Mouse (Mus musculus) kidney, embryonic 15.5 days (tissue): ENCODE data around the gene Fgfr2. TPM values are rescaled to one million over a fixed set of nuclear protein-coding genes. Genes with fewer than 3 reads are reported as not detected.
A peak's percentile ranks its signal among the peaks of the same experiment; 100 is the strongest.

Experiments
- ATAC-seq: fragments of 200-750 bp; cut with Nextera tagmentation; replicated peaks from 2 replicates; pipeline ENCODE4 v1.8.0; 2017; ENCODE audit warnings: moderate TSS enrichment; ENCODE audit not compliant: low FRiP score
- H3K27ac ChIP-seq: fragments of 300-500 bp; sonication (generic); 2 replicates; pipeline ENCODE4 v1.5.1; 2015; ENCODE audit warnings: mild to moderate bottlenecking, inconsistent platforms
- H3K27me3 ChIP-seq: fragments of 300-500 bp; sonication (generic); 2 replicates; pipeline ENCODE4 v1.6.1; 2015; ENCODE audit warnings: inconsistent platforms
- H3K36me3 ChIP-seq: fragments of 300-500 bp; sonication (generic); 2 replicates; pipeline ENCODE4 v1.6.1; 2015; ENCODE audit warnings: inconsistent platforms
- H3K4me1 ChIP-seq: fragments of 300-500 bp; sonication (generic); 2 replicates; pipeline ENCODE4 v1.6.1; 2015; ENCODE audit warnings: inconsistent platforms
- H3K4me2 ChIP-seq: fragments of 300-500 bp; sonication (generic); 2 replicates; pipeline ENCODE4 v1.6.1; 2015; ENCODE audit warnings: moderate library complexity, mild to moderate bottlenecking, inconsistent platforms
- H3K4me3 ChIP-seq: fragments of 300-500 bp; sonication (generic); replicated peaks from 2 replicates; pipeline ENCODE4 v1.5.1; 2015; ENCODE audit warnings: mild to moderate bottlenecking, inconsistent platforms
- H3K9ac ChIP-seq: fragments of 300-500 bp; sonication (generic); 2 replicates; pipeline ENCODE4 v1.6.1; 2015; ENCODE audit warnings: mild to moderate bottlenecking, inconsistent platforms
- H3K9me3 ChIP-seq: fragments of 300-500 bp; sonication (generic); replicated peaks from 2 replicates; pipeline ENCODE4 v1.6.1; 2016; ENCODE audit warnings: inconsistent platforms
- WGBS: fragments of 180-500 bp; shearing (Covaris S2); methylation state at CpG from one replicate; pipeline ENCODE4 v1.1.7; 2015; ENCODE audit warnings: mixed read lengths; 5-methylcytosine and 5-hydroxymethylcytosine counted together
- polyA plus RNA-seq: library from polyadenylated mRNA; unstranded; fragments of >200 nt; fragmentation: Nextera tagmentation; extraction: Ambion mirVana; gene quantifications from 2 replicates; pipeline ENCODE4 v1.2.1, GENCODE M21; 2015

Gene Fgfr2
- polyA plus RNA-seq, 1 experiment from 2014 or later: 104 TPM

DNA sequence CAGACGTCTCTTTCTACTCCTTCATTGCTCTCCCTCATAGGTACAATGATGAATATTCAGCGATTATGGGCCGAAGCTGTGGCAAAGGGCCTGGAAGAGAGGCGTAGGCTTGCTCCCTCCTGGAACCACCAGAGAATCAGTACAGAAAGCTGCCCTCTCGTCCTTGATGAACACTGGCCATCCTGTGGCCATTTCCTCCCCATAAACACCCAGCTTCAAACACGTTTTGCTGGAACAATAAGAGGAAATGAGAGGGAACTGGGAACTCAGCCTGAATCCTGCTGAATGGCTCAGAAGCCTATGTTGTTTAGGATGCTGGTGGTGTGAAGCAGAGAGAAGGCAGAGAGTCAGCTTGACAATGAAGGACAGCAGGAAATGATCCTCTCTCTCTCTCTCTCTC lies 784.8 kb downstream of the Fgfr2 start:
- no peak overlapping the region for H3K4me3 ChIP-seq
- H3K27me3 ChIP-seq: no peaks in the 10 kb centered on the region
- H3K36me3 ChIP-seq: no peaks in the 10 kb centered on the region
- peaks cover 30% of the 10 kb centered on the region for H3K4me1 ChIP-seq
- no peak overlapping the region for H3K9ac ChIP-seq
- H3K9me3 ChIP-seq: no peaks in the 10 kb centered on the region
- H3K27ac ChIP-seq: peak overlapping the region; percentile 82
- no peak overlapping the region for H3K4me2 ChIP-seq
- no peak for ATAC-seq
- WGBS: 68% methylated on average over 6 of the region's 6 CpGs

DNA sequence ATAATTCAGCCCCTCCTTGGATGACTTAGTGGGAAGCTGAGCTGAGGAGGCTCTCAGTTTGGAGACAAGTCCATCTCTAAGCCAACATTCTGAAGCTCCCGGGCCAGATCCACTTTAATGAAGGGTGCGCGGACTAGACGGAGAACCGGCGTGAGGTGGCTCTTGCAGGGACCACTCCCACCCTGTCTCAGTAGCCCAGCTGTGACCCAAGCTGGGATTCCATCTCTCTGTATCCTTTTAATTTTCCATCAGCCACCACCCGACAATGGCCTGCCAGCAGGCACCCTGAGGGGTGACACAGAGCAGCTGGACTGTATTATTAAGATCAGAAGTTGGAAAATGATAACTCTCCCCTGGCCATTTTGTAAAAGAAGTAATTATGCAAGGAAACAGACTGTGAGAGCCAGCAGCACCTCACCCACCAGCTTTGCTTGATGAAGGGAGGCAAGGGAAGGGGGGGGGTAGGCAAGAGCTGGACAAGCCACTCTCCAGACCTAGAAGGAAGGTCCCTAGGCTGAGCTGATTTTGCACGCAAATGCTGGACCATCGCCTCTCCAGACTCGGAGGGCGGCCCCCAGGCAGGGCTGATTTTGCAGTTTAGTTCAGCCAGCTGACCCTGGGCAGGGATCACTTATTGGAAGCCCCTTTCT lies 785.8 kb downstream of the Fgfr2 start:
- Histone ChIP-seq H3K36me3 (no peaks in the 10 kb centered on the region), H3K27me3 (no peaks in the 10 kb centered on the region), H3K4me1 (peaks cover 30% of the 10 kb centered on the region), H3K9ac (no peak overlapping the region), H3K4me3 (no peak overlapping the region), H3K27ac (peak overlapping the region; percentile 75; the same call in 1 of the 2 replicates), H3K9me3 (no peaks in the 10 kb centered on the region), H3K4me2 (no peak overlapping the region)
- 78% methylated on average over 11 of the region's 11 CpGs for WGBS
- 0 out of 2 replicates have a peak, but pooled peaks have one; percentile 29 for ATAC-seq

DNA sequence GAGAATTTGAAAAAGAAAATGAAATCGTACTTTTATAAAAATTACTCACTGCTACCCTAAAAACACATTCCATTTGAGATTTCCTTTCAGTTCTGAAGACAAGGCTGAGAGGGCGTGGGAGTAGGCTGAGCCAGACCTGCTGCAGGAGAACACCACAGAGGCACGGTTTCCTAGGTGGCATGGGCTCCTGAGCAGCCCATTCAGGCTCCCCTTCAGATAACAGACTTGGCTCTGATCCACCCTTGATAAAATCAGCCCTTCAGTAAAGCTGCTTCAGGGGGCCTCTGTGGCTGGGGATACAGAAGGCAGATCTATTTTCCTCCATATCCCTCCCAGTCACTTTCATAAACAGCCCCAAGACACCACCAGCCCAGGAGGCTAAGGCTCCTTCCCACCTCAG lies 786.4 kb downstream of the Fgfr2 start:
- Histone ChIP-seq H3K9me3 (no peaks in the 10 kb centered on the region), H3K4me3 (no peak overlapping the region), H3K4me1 (peaks cover 37% of the 10 kb centered on the region), H3K4me2 (no peak overlapping the region), H3K9ac (no peak overlapping the region), H3K27me3 (no peaks in the 10 kb centered on the region), H3K27ac (peak overlapping the region; percentile 45; the same call in 1 of the 2 replicates), H3K36me3 (no peaks in the 10 kb centered on the region)
- ATAC-seq: no peak
- WGBS: 45% methylated on average over 3 of the region's 3 CpGs

DNA sequence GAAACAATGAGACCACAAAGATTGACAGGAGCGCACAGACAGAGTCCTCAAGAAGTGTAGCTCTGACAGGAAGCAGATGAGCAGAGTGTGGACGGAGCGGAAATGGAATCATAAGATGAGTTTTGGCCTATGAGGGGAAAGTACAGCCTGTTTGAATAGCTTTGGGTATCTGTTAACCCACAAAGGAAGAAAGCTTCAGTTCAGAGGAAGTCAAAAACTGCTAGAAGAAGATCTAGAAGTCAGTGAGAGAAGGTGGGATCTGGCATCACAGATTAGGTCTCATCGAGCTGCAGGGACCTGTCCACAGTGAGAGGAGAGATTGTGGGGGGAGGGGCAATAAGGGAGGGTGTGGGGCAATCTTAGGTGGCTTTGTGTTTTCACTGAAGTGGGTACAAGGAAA lies 787.8 kb downstream of the Fgfr2 start:
- H3K36me3 ChIP-seq: no peaks in the 10 kb centered on the region
- H3K27me3 ChIP-seq: no peaks in the 10 kb centered on the region
- H3K4me1 ChIP-seq: peaks cover 38% of the 10 kb centered on the region
- H3K4me3 ChIP-seq: no peak overlapping the region
- 92% methylated on average over 4 of the region's 4 CpGs for WGBS
- no peak overlapping the region for H3K27ac ChIP-seq
- H3K9me3 ChIP-seq: no peaks in the 10 kb centered on the region
- ATAC-seq: no peak
- H3K9ac ChIP-seq: no peak overlapping the region
- no peak overlapping the region for H3K4me2 ChIP-seq

DNA sequence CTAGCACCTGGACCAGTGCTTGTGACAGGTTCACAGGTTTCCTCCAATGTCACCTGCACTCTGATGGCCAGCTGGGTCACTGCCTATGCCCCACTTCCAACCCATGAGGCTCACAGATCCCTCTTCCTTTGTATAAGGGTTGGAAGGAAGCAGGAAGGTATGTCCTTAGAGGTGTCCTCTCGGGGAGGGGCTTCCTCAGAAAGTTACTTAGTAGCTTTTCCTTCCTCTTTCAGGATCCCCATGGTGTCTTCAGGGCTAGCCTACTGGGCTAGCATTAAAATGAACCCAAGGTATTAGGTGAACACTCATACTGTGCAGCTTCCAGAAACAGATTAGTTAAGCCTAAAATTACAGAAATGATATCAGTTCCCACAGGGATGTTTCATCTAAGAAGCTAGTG lies 790.1 kb downstream of the Fgfr2 start:
- Histone ChIP-seq H3K9me3 (no peaks in the 10 kb centered on the region), H3K4me1 (peaks cover 28% of the 10 kb centered on the region), H3K27ac (no peak overlapping the region), H3K9ac (no peak overlapping the region), H3K4me2 (no peak overlapping the region), H3K36me3 (no peaks in the 10 kb centered on the region), H3K4me3 (no peak overlapping the region), H3K27me3 (no peaks in the 10 kb centered on the region)
- 60% methylated on average over 1 of the region's 1 CpGs for WGBS
- ATAC-seq: no peak

DNA sequence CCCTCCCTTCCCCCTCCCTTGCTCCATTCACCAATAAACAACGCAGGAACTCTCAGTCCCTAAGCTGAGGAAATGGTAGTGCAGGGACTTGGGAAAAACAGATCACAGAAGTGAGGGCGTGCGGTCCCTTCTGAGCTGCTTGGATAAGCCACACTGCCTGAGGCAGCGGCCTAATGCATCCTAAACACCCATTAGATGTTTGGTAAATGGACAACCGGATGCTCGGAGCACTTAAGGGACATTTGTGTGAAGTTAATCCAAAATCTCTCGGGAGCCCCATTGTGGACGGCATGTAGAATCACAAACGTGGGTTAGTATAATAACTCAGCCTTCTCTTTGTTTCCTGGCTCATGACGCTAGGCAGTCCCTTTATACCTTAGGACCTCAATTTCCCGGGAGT lies 791.0 kb downstream of the Fgfr2 start:
- Histone ChIP-seq H3K4me3 (no peak overlapping the region), H3K4me1 (peaks cover 19% of the 10 kb centered on the region), H3K27me3 (no peaks in the 10 kb centered on the region), H3K4me2 (no peak overlapping the region), H3K27ac (no peak overlapping the region), H3K9ac (no peak overlapping the region), H3K9me3 (no peaks in the 10 kb centered on the region), H3K36me3 (no peaks in the 10 kb centered on the region)
- no peak for ATAC-seq
- WGBS: 51% methylated on average over 11 of the region's 11 CpGs

DNA sequence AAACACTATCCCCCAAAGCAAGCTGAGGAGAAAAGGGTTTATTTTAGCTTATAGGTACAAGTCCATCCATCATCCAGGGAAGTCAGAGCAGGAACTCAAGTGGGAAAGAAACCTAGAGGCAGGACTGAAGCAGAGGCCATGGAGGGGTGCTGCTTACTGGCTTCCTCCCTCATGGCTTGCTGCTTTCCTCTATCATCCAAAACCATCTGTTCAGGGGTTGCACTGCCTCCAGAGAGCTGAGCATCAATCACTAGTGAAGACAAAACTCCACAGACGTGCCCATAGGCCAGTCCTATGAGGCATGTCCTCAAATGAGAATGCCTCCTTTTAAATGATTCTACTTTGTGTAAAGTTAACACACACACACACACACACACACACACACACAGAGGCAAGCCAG lies 793.0 kb downstream of the Fgfr2 start:
- Histone ChIP-seq H3K9me3 (no peaks in the 10 kb centered on the region), H3K27me3 (no peaks in the 10 kb centered on the region), H3K4me1 (peaks cover 19% of the 10 kb centered on the region), H3K4me2 (no peak overlapping the region), H3K9ac (no peak overlapping the region), H3K27ac (no peak overlapping the region), H3K4me3 (no peak overlapping the region), H3K36me3 (no peaks in the 10 kb centered on the region)
- WGBS: 46% methylated on average over 1 of the region's 1 CpGs
- ATAC-seq: no peak

DNA sequence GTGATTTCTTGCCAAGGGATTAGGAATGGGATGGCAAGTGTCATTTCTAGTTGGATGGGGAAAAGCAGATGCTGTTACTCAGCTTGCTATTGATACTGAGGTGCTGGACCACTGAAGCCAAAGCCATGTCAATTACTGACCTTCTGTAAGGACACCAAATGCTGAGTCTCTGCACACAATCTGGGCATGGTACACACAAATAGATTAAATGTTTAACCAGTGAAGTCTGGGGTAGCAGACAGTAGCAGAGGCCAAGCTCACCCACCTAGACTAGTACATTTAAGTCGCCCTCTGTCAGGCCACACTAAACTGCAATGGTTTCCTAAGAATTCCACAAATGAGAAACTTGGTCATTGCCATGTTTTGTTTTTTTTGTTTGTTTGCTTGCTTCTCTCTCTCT lies 794.5 kb downstream of the Fgfr2 start:
- Histone ChIP-seq H3K9me3 (no peaks in the 10 kb centered on the region), H3K4me2 (no peak overlapping the region), H3K9ac (no peak overlapping the region), H3K4me1 (peaks cover 19% of the 10 kb centered on the region), H3K36me3 (no peaks in the 10 kb centered on the region), H3K27ac (no peak overlapping the region), H3K4me3 (no peak overlapping the region), H3K27me3 (no peaks in the 10 kb centered on the region)
- no peak for ATAC-seq
- WGBS: 79% methylated on average over 1 of the region's 1 CpGs

DNA sequence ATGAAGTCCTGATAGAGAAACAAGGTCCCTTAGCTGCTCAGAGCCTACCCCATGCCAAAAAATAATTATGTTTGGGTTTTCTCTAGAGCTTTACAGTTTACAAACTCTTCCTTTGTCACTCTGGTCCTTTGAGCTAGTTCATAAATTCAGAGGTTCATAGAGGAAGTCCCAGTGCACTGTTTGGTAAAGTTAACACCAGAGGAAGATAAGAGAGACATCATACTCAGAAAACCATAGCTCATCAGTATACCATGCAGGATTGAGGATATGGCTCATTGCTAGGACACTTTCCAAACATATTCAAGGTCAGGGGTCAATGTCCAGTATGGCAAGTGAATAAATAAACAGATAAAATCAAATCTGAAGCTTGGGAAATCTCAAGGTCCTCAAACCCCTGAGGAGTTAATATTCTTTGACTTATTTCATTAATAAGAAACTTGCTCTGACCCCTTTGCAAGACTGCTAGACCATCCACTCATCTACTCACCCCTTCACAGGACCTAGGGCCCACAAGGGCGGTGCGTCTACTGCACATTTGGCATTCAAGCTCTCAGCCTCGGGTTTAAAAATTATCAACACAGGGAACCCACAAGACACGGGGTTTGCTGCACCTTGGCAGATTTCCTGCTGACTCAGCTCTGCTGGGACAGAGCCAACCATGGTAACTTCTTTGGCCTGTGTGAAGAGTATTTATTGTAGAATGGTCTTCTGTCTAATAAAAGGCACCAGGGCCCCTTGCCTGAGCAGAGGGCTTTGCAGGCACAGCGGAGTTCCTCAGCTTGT lies 797.4 kb downstream of the Fgfr2 start:
- H3K4me1 ChIP-seq: peaks cover 11% of the 10 kb centered on the region
- no peak overlapping the region for H3K9ac ChIP-seq
- 57% methylated on average over 5 of the region's 5 CpGs for WGBS
- peak overlapping the region; percentile 67 for H3K27ac ChIP-seq
- no peaks in the 10 kb centered on the region for H3K36me3 ChIP-seq
- H3K4me2 ChIP-seq: no peak overlapping the region
- H3K27me3 ChIP-seq: 0 out of 2 replicates have a peak, but pooled peaks cover 3% of the 10 kb centered on the region
- ATAC-seq: peak; percentile 71
- no peaks in the 10 kb centered on the region for H3K9me3 ChIP-seq
- no peak overlapping the region for H3K4me3 ChIP-seq

DNA sequence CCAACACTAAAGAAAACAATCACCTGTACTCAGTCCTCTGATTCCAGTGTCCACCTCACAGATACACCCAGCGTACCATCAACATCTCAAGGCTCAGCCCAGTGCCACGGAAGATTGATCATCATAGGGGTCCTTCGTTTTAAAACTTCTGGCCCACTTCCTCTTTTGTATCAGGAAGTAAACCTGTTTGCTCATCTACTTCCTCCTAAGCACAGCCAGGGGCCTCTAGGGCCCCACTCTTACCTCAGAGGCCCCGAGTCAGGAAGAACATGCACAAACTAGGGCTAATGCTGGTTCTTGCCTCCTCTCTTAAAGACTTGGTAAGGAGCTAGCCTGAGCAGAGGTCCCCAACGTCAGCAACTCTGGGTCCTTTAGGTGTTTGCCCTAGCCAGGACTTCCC lies 799.7 kb downstream of the Fgfr2 start:
- peaks cover 12% of the 10 kb centered on the region for H3K4me1 ChIP-seq
- WGBS: 79% methylated on average over 5 of the region's 5 CpGs
- 0 out of 2 replicates have a peak, but pooled peaks cover 3% of the 10 kb centered on the region for H3K27me3 ChIP-seq
- H3K27ac ChIP-seq: no peak overlapping the region
- H3K9ac ChIP-seq: no peak overlapping the region
- no peaks in the 10 kb centered on the region for H3K9me3 ChIP-seq
- no peak overlapping the region for H3K4me3 ChIP-seq
- H3K36me3 ChIP-seq: no peaks in the 10 kb centered on the region
- ATAC-seq: no peak
- H3K4me2 ChIP-seq: no peak overlapping the region

DNA sequence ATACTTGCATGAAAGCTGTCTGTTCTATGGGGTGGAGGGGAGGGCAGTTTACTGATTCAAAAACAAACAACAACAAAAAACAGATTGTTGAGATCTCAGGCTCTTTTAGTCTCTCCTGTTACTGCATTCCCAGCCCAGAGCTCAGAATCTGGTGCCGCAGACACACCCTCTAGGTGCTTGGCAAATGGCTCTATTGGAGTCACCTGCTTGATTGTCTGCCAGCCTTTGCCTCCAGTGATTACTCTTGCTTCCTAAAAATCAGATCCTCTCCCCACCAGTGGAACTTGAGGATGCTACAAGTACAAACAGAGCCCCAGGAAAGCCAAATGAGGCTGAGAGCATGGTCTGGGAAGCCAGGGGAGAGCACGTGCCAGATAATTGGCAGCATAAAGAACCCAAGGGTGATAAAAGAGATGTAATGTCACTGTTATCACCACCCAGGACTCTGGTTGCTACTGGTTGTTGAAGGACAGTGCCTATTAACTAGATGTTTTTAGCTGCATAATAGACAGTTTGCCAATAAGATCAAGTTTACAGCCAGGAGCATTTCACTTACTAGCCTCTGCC lies 801.7 kb downstream of the Fgfr2 start:
- no peak overlapping the region for H3K9ac ChIP-seq
- H3K27ac ChIP-seq: no peak overlapping the region
- H3K4me3 ChIP-seq: no peak overlapping the region
- H3K4me1 ChIP-seq: peaks cover 24% of the 10 kb centered on the region
- no peaks in the 10 kb centered on the region for H3K9me3 ChIP-seq
- ATAC-seq: no peak
- H3K36me3 ChIP-seq: no peaks in the 10 kb centered on the region
- H3K27me3 ChIP-seq: 0 out of 2 replicates have a peak, but pooled peaks cover 3% of the 10 kb centered on the region
- no peak overlapping the region for H3K4me2 ChIP-seq
- WGBS: 69% methylated on average over 2 of the region's 2 CpGs

DNA sequence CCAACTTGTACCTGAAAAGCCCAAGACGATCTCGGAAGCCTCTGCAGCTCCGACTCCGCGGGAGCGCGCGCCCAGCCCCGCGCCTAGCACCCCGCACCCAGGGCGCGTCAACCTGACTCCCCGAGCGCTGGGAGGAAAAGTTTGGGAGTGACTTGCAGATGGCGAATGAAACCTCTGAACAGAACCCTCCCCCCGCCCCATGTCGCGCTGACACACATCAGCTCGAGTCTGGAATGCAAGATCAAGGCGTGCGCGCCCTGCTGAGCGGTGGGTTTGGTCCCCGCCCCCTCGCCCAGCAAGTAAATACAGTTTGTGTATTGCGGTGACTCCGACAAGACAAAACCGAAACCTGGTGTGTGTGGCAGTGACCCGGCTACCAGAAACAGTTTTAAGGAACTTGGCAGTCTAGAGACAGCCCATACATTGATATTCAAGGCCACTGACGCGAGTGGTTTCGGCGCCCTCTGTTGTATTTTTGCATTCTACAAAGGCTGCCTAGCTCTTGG lies 806.1 kb downstream of the Fgfr2 start, which contains the start of gene Chst15:
Gene Chst15, minus strand, starts transcription at position 193 of the 506 bp plus-strand sequence.
- Histone ChIP-seq H3K4me3 (peak within 1 kb of the TSS; percentile 79), H3K4me2 (peak within 1 kb of the TSS; percentile 86), H3K27ac (peak within 1 kb of the TSS; percentile 90), H3K4me1 (peaks cover 41% of the 10 kb centered on the region), H3K27me3 (0 out of 2 replicates have a peak, but pooled peaks cover 3% of the 10 kb centered on the region), H3K9ac (peak within 1 kb of the TSS; percentile 84), H3K9me3 (no peaks in the 10 kb centered on the region), H3K36me3 (no peaks in the 10 kb centered on the region)
- peak; percentile 66 for ATAC-seq
- WGBS: under 1% methylated on average over 34 of the region's 34 CpGs
